Mouse (Mus musculus): ENCODE results near the gene Fam3c. TPM values are rescaled to one million over a fixed set of nuclear protein-coding genes. Genes with fewer than 3 reads are reported as not detected.

Gene Fam3c
- 61.0 and 70.9 TPM in 2 replicates for polyA plus RNA-seq (2021; fragmentation: Nextera tagmentation)
- long read RNA-seq, experiment 1, transcript Fam3c-205 (10 exons, 2,826 nt): major isoform, 168 of 199 reads
- long read RNA-seq, experiment 1, partial matches to known transcripts: 11 of 199 reads
- long read RNA-seq, experiment 1, other reads (novel, unspliced or antisense): 20 of 199 reads
- long read RNA-seq, experiment 2, transcript Fam3c-205 (10 exons, 2,826 nt): major isoform, 70 of 134 reads
- long read RNA-seq, experiment 2, partial matches to known transcripts: 4 of 134 reads
- long read RNA-seq, experiment 2, other reads (novel, unspliced or antisense): 58 of 134 reads

GRCm38 (mm10) chr6:22356086-22356507 lies at the start of gene Fam3c:
TSS of gene Fam3c (minus strand) at chr6:22356243.

GRCm38 (mm10) chr6:22288004-22288736 lies 67.9 kb downstream of the Fam3c start, which contains the start of gene Wnt16:
TSS of gene Wnt16 (plus strand) at chr6:22288227.

Other genes starting within 250 kb of the Fam3c start
- gene Wnt16, start 68.0 kb downstream of the Fam3c start, polyA plus RNA-seq (2021; fragmentation: Nextera tagmentation): 0.77 and 0.93 TPM in 2 replicates